Mouse (Mus musculus) small intestine, adult 2 months (tissue): ENCODE data around the gene Nprl2. TPM values are rescaled to one million over a fixed set of nuclear protein-coding genes. Genes with fewer than 3 reads are reported as not detected.
"Not testable (repeated sequence)": the region's sequence is repeated elsewhere in the genome, so short reads cannot be mapped to it uniquely, and the experiment has no call there.

Experiments
- H3K27ac ChIP-seq: fragments of 200-500 bp; 2 replicates; pipeline ENCODE4 v1.5.1; 2012; ENCODE audit warnings: low read depth, low read length, control low read depth, inconsistent platforms; ENCODE audit not compliant: insufficient read depth
- H3K27me3 ChIP-seq: fragments of 200-500 bp; 2 replicates; pipeline ENCODE4 v1.6.1; 2012; ENCODE audit warnings: mild to moderate bottlenecking, moderate library complexity, low read length, inconsistent platforms; ENCODE audit not compliant: control insufficient read depth, insufficient read depth
- H3K36me3 ChIP-seq: fragments of 200-500 bp; 2 replicates; pipeline ENCODE4 v1.6.1; 2012; ENCODE audit warnings: mild to moderate bottlenecking, low read length, control low read depth, inconsistent platforms; ENCODE audit not compliant: control insufficient read depth, insufficient read depth
- H3K4me1 ChIP-seq: fragments of 200-500 bp; 2 replicates; pipeline ENCODE4 v1.6.1; 2012; ENCODE audit warnings: low read length, inconsistent platforms, mixed read lengths; ENCODE audit not compliant: control insufficient read depth, insufficient read depth, insufficient read length
- H3K4me3 ChIP-seq: fragments of 200-500 bp; 2 replicates; pipeline ENCODE4 v1.5.1; 2012; ENCODE audit warnings: low read depth, mild to moderate bottlenecking, control low read depth, inconsistent platforms, low read length, moderate library complexity
- CTCF ChIP-seq: fragments of 200-500 bp; IDR thresholded peaks from 2 replicates; pipeline ENCODE4 v1.5.1; 2012; ENCODE audit warnings: low read depth, mild to moderate bottlenecking, control low read depth, inconsistent platforms, low read length, moderate library complexity, mixed read lengths; ENCODE audit not compliant: insufficient replicate concordance, insufficient read length; ENCODE audit errors: extremely low read depth
- POLR2A ChIP-seq: fragments of 200-500 bp; IDR thresholded peaks from 2 replicates; pipeline ENCODE4 v1.6.1; 2012; ENCODE audit warnings: low read depth, mild to moderate bottlenecking, control low read depth, inconsistent platforms, low read length, moderate library complexity
- WGBS: fragments of 180-500 bp; shearing (Covaris S2); methylation state at CpG from one replicate; pipeline ENCODE4 v1.1.7; 2018; 5-methylcytosine and 5-hydroxymethylcytosine counted together
- polyA plus RNA-seq: library from polyadenylated mRNA; depleted of rRNA; stranded (reverse); fragments of >200 nt; gene quantifications from 2 replicates; pipeline ENCODE4 v1.2.3, GENCODE M21; 2012

Gene Nprl2
- polyA plus RNA-seq, 1 experiment = 23.3 TPM

DNA sequence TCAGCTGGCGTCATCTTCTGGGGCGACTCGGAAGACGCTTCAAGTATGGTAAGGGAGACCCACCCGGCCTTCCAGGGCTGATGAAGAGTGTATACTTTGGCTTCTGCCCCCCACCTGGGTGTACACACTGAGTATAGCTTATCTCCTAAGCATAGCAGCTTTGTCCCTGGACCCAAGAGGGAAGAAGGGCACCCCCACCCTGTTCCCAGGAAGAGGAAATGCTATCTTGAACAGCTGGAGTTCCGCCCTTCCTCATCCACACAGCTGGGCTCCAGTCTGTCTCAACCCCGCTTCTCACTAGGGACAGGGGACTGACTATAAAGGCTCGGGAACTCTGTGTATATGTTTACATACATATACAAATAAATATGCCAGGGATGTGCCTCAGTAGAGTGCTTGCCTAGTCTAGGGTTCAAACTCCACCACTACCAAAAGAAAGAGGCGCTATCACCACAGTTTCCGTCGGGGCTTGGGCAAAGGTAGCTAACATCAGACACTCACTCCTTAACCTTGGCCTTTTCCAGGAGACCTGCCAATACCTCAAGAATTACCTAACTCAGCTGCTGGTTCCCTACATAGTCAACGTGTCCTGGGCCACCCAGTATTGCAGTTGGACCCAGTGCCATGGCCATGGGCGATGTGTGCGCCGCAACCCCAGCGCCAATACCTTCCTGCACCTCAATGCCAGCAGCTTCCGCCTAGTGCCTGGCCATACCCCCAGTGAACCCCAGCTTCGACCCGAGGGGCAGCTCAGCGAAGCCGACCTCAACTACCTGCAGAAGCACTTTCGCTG, 29.7 kb downstream of the Nprl2 start:
- WGBS = 55% methylated on average over 22 of the region's 22 CpGs
- Histone ChIP-seq H3K4me1 (peaks cover 37% of the 10 kb centered on the region), H3K27me3 (no peaks in the 10 kb centered on the region), H3K27ac (peak overlapping the region; percentile 99), H3K36me3 (peaks cover 13% of the 10 kb centered on the region), H3K4me3 (peak overlapping the region; percentile 89)
- no peak for TF ChIP-seq CTCF
- 0 out of 2 replicates have a peak, but pooled peaks have one; percentile 6 for TF ChIP-seq POLR2A

DNA sequence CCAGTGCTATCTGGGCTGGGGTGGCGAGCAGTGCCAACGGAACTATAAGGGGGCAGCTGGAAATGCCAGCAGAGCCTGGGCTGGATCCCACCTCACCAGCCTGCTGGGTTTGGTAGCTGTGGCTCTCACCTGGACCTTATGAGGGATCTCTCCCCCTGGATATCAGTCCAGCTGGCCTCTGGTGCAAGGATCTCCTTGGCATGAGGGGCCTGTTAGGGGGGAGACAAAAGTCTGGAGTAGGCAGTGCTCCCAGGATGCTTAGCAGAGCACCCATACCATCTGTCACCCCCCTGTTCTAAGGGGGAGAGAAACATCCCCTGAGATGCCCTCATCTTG, 30.3 kb downstream of the Nprl2 start:
- Histone ChIP-seq H3K36me3 (peaks cover 13% of the 10 kb centered on the region), H3K4me1 (peaks cover 39% of the 10 kb centered on the region), H3K27ac (peak overlapping the region; percentile 99), H3K27me3 (no peaks in the 10 kb centered on the region), H3K4me3 (peak overlapping the region; percentile 20; the same call in 1 of the 2 replicates)
- TF ChIP-seq POLR2A = no peak
- no peak for TF ChIP-seq CTCF
- WGBS = 97% methylated on average over 2 of the region's 2 CpGs

DNA sequence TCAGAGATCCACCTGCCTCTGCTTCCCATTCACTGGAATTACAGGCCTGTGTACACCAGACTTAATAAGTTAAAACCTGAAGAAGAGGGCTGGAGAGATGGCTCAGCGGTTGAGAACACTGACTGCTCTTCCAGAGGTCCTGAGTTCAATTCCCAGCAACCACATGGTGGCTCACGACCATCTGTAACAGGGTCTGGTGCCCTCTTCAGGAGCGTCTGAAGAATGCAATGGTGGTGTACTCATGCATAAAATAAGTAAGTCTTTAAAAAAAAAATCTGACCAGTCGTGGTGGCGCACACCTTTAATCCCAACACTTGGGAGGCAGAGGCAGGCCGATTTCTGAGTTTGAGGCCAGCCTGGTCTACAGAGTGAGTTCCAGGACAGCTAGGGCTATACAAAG, 31.7 kb downstream of the Nprl2 start:
- not testable (repeated sequence) for H3K27me3 ChIP-seq

DNA sequence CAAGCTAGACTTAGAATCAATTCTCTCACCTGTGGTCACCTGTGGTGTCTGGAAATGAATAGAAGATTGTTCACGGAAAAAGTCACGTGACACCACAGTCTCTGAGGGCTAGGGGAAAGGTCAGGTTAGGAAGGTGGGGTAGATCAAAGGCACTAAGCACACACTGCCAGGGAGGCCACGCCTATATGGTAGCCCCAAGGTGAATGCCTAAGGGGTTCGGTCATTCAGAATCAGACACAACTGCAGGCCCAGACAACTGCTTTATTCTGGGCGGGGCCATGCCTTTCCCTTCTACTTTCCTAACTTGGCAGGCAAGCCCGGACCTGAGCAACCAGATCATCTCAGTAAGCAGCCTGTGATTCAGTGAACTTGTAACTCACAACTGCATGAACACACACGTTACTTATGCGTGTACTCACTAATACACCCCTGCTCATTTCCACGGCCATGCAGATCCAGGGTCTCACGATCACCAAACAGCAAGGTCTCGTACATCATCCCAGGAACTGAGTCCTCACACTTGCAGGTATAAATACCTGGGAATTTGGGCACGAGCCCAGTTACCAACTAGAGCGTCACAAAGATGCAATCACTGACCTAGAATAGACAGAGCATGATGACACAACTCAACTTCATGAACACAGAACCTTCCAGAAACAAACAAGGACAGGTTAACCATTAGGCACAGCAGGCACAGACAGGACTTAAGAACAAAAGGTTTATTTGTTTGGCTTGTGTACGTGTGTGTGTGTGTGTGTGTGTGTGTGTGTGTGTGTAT, 33.7 kb downstream of the Nprl2 start:
- Histone ChIP-seq H3K27ac (peak overlapping the region; percentile 89), H3K36me3 (peaks cover 13% of the 10 kb centered on the region), H3K4me1 (peaks cover 31% of the 10 kb centered on the region), H3K27me3 (no peaks in the 10 kb centered on the region), H3K4me3 (no peak overlapping the region)
- WGBS = 23% methylated on average over 14 of the region's 14 CpGs
- no peak for TF ChIP-seq CTCF
- TF ChIP-seq POLR2A = no peak

More for the DNA sequence above, 31.7 kb downstream of the Nprl2 start:
- not testable (repeated sequence) for H3K27ac ChIP-seq, H3K4me3 ChIP-seq
- Histone ChIP-seq H3K36me3 (peaks cover 13% of the 10 kb centered on the region), H3K4me1 (peaks cover 41% of the 10 kb centered on the region)
- peak; percentile 6; the same call in 1 of the 2 replicates for TF ChIP-seq CTCF
- WGBS = 89% methylated on average over 6 of the region's 6 CpGs

DNA sequence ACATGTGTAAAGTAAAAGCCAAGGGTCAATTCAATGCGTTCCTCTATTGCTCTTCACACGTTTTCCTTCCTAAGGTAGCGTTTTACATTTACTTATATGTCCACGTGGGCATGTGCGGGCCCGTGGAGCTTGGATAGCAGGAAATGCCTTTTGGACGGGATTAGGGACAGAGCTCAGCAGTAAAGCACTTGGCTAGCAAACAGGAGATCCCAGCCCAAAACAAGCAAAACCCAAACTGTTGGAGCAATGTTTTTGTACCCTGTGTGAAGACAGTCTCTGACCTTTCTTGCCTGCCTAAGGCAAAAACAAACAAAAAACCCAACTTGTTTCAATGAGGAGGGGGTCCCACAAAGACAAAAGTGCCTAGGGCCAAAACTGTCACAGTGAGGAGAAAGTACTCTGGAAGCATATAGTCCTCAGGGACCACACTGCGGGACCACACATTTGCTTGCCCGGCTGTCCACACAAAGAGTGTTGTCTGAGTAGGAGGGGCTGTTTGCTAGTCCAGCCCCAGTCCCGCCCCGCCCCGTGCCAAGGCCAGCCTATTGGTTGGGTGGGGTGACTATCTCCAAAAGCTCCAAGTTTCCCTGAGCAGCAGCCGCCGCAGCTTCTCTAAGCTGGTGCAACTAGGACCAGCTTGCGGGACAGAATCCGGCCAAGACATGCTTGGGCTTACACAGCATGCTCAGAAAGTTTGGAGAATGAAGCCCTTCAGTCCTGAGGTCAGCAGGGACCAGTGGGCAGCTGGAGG, 34.5 kb downstream of the Nprl2 start, which contains the start of gene Hyal1:
Gene Hyal1 (plus strand): TSS at position 571 of the 751 bp plus-strand sequence.
- Histone ChIP-seq H3K36me3 (peaks cover 13% of the 10 kb centered on the region), H3K4me3 (peak within 1 kb of the TSS; percentile 56), H3K27me3 (no peaks in the 10 kb centered on the region), H3K27ac (peak within 1 kb of the TSS; percentile 89), H3K4me1 (peaks cover 30% of the 10 kb centered on the region)
- 11% methylated on average over 16 of the region's 16 CpGs for WGBS
- TF ChIP-seq CTCF (no peak), POLR2A (peak; percentile 46; the same call in 1 of the 2 replicates)

DNA sequence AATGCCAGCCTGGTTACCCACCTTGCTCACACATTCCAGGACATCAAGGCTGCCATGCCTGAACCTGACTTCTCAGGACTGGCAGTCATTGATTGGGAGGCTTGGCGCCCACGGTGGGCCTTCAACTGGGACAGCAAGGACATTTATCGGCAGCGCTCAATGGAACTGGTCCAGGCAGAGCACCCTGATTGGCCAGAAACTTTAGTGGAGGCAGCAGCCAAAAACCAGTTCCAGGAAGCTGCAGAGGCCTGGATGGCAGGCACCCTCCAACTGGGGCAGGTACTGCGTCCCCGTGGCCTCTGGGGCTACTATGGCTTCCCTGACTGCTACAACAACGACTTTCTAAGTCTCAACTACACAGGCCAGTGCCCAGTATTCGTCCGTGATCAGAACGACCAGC, 35.8 kb downstream of the Nprl2 start:
- no peak overlapping the region for H3K4me3 ChIP-seq
- 89% methylated on average over 10 of the region's 10 CpGs for WGBS

DNA sequence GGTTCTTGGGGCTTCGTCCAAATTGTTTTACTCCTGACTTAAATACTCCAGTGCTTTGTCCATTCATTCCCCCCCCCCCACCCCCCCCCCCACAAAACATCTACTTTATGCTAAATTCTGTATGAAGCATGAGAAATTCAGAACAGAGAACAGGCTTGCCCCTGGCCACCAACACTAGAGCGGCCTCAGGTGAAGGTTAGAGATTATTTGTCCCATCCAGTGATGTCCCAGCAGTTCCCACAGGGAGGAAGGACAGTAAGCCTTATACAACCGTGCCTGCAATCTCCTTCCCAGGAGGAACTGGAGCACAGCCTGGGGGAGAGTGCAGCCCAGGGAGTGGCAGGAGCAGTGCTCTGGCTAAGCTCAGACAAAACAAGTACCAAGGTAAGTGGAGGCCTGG, 36.6 kb downstream of the Nprl2 start, which contains the start of gene Naa80:
Gene Naa80 (plus strand): TSS at position 301 of the 400 bp plus-strand sequence.
- H3K4me3 ChIP-seq = no peak within 1 kb of the TSS
- 0 out of 2 replicates have a peak, but pooled peaks cover 4% of the 10 kb centered on the region for H3K36me3 ChIP-seq
- H3K27ac ChIP-seq = no peak within 1 kb of the TSS
- TF ChIP-seq CTCF = no peak
- no peak for TF ChIP-seq POLR2A
- no peaks in the 10 kb centered on the region for H3K27me3 ChIP-seq
- WGBS = 78% methylated on average over 3 of the region's 3 CpGs
- H3K4me1 ChIP-seq = peaks cover 28% of the 10 kb centered on the region; the same call in 1 of the 2 replicates

More for the DNA sequence above, 35.8 kb downstream of the Nprl2 start:
- TF ChIP-seq CTCF (no peak), POLR2A (no peak)
- Histone ChIP-seq H3K27me3 (no peaks in the 10 kb centered on the region), H3K27ac (no peak overlapping the region), H3K4me1 (peaks cover 28% of the 10 kb centered on the region; the same call in 1 of the 2 replicates), H3K36me3 (peaks cover 4% of the 10 kb centered on the region)
